Mouse (Mus musculus) retina, adult 2 months (tissue): ENCODE data around the gene Il13ra1.

Experiments
- DNase-seq: peaks from one replicate; pipeline ENCODE4 v3.0.0-alpha.2; 2012; ENCODE audit warnings: low read depth, low spot score

Il13ra1 gene

GRCm38 (mm10) chrX:36195736-36196525 lies 84.0 kb downstream of the Il13ra1 start, which contains the start of gene Zcchc12:
Gene Zcchc12, plus strand, starts transcription at chrX:36195904.
- DNase-seq = no peak

GRCm38 (mm10) chrX:36209554-36209953 lies 97.6 kb downstream of the Il13ra1 start:
- DNase-seq = no peak

DNA sequence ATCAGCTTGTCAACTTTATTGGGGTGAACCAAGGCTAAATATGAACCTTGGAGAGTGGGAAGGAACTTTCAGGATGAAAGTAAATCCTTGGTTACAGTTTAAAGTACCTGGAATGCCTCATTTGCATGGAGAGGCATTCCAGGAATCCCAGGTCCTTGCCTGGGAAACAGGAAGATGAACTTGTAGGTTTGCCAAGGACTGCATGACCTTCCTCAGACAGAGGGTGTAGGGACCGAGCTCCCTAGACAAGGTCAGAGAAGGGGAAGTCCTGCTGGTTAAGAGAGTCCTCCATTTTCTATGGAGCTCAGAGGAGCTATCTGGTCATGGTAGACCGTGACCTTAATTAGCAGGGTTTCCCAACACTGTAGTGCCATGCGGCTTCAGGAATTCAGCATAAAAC lies 99.3 kb downstream of the Il13ra1 start:
- no peak for DNase-seq
